Mouse (Mus musculus): ENCODE data around the gene Cby1.

- TF ChIP-seq POLR2A (IDR thresholded peaks at IDR 0.05; ENCODE audit: low read depth, low read length) (no peak), CTCF (IDR thresholded peaks at IDR 0.05; ENCODE audit: extremely low read depth, insufficient read length, insufficient replicate concordance, low read depth, low read length) (no peak)
Measured at GRCm38 (mm10) chr15:79691023-79691508, 32.1 kb downstream of the Cby1 start.
